Mouse (Mus musculus): ENCODE measurements around the gene Kif2c. TPM values are rescaled to one million over a fixed set of nuclear protein-coding genes. Genes with fewer than 3 reads are reported as not detected.

Gene Kif2c
- polyA plus RNA-seq (2015; fragmentation: Nextera tagmentation; extraction: Ambion mirVana), result 37.7 and 48.7 TPM in 2 replicates

DNA sequence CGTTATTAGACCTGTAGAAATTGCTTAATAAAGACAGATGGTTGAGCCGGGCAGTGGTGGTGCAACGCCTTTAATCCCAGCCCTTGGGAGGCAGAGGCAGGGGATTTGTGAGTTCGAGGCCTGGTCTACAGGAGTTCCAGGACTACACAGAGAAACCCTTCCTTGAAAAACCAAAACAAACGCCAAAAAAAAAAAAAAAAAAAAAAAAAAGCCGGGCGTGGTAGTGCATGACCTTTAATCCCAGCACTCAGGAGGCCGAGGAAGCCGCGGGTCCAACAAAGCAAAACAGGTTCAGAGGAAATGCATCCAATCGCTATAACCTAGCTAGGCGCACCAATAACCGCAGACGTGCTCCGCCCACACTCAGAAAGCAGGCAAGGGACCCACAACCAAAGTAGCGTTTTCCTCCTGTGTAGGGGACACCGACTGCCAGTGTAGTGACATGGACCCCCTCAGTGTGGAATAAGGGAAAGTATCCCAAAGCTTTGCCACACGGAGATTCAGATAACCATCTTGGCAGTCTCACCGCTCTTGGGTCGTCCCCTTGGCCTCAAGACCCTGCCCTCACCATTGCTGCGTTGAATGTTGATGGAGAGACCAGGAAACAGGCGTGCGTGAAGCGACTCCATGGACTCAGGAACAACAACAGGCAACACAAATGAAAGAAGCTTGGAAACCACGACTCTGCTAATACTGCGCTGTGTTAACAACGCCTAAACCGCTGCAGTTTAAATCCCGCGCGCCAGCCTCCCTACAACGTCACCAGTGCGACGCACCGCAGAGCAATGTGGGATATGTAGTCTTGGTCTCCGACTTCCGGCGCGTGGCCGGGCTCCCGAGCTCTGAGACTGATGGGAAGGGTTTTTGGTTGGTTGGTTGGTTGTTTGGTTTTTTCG lies at the start of gene Kif2c:
Gene Kif2c (minus strand): TSS at position 777 of the 896 bp plus-strand sequence.
- Histone ChIP-seq H3K27me3 (replicated peaks) (no peaks in the 10 kb centered on the region), H3K9ac (peak within 1 kb of the TSS; percentile 54), H3K4me1 (replicated peaks) (peaks cover 3% of the 10 kb centered on the region; the same call in 1 of the 2 replicates), H3K4me2 (replicated peaks) (peak within 1 kb of the TSS; percentile 79), H3K27ac (peak within 1 kb of the TSS; percentile 70), H3K4me3 (replicated peaks) (peak within 1 kb of the TSS; percentile 69), H3K36me3 (peaks cover 19% of the 10 kb centered on the region), H3K9me3 (no peaks in the 10 kb centered on the region)
- WGBS, result under 1% methylated on average over 42 of the region's 42 CpGs
- ATAC-seq, result peak; percentile 99

DNA sequence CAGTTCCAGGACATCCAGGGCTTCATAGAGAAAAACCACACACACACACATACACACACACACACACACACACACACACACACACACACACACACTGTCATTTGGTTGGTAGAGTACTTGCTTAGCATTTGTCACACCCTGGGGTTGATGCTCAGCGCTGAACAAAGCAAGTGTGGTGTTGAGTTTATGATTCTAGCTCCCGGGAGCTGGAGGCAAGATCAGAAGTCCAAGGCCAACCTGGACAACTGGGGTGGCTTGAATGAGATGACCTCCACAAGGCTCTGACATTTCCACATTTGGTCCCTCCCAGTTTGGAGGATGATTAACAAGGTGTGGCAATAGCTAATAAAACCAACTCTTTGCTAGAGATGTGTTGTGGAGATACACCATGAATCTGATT lies 48.8 kb upstream of the Kif2c start:
- no peaks in the 10 kb centered on the region for H3K36me3 ChIP-seq
- no peak overlapping the region for H3K4me2 ChIP-seq (replicated peaks)
- no peak overlapping the region for H3K9ac ChIP-seq
- H3K4me1 ChIP-seq (replicated peaks), result 0 out of 2 replicates have a peak, but pooled peaks cover 3% of the 10 kb centered on the region
- peak; percentile 50; the same call in 1 of the 2 replicates for ATAC-seq
- no peaks in the 10 kb centered on the region for H3K27me3 ChIP-seq (replicated peaks)
- no peak overlapping the region for H3K4me3 ChIP-seq (replicated peaks)
- no peak overlapping the region for H3K27ac ChIP-seq
- 79% methylated on average over 2 of the region's 2 CpGs for WGBS
- no peaks in the 10 kb centered on the region for H3K9me3 ChIP-seq

DNA sequence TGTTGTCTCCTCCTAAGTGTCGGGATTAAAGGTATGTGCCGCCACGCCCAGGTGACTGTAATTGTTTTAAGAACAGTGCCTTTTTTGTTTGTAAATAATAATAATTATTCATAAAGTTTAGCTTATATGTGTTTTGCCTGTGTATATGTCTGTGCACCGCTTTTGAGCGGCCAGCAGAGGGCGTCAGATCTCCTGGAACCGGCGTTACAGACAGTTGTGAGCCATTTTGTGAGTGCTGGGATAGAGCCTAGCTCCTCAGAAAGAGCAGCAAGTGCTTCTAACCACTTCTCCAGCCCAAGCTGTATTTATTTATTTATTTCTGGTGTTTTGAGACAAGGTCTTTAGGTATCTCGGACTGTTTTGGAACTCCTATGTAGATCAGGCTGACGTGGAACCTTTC lies 47.9 kb upstream of the Kif2c start:
- Histone ChIP-seq H3K4me3 (replicated peaks) (no peak overlapping the region), H3K9ac (no peak overlapping the region), H3K27ac (no peak overlapping the region), H3K4me1 (replicated peaks) (no peaks in the 10 kb centered on the region), H3K36me3 (no peaks in the 10 kb centered on the region), H3K9me3 (no peaks in the 10 kb centered on the region), H3K4me2 (replicated peaks) (no peak overlapping the region), H3K27me3 (replicated peaks) (no peaks in the 10 kb centered on the region)
- 61% methylated on average over 10 of the region's 10 CpGs for WGBS
- no peak for ATAC-seq

- H3K27me3 ChIP-seq (replicated peaks), result no peaks in the 10 kb centered on the region
- no peak overlapping the region for H3K27ac ChIP-seq
- 58% methylated on average over 15 of the region's 15 CpGs for WGBS
- no peaks in the 10 kb centered on the region for H3K9me3 ChIP-seq
- H3K9ac ChIP-seq, result no peak overlapping the region
- no peaks in the 10 kb centered on the region for H3K36me3 ChIP-seq
- no peak; the same call in 1 of the 2 replicates for ATAC-seq
- H3K4me2 ChIP-seq (replicated peaks), result 0 out of 2 replicates have a peak overlapping the region, but pooled peaks have one; percentile 12
- no peak overlapping the region for H3K4me3 ChIP-seq (replicated peaks)
- H3K4me1 ChIP-seq (replicated peaks), result no peaks in the 10 kb centered on the region
Observed at GRCm38 (mm10) chr4:117229590-117229989, 47.2 kb upstream of the Kif2c start.

- Histone ChIP-seq H3K4me2 (replicated peaks) (no peak overlapping the region), H3K9me3 (no peaks in the 10 kb centered on the region), H3K27me3 (replicated peaks) (no peaks in the 10 kb centered on the region), H3K27ac (no peak overlapping the region), H3K9ac (no peak overlapping the region), H3K36me3 (no peaks in the 10 kb centered on the region), H3K4me1 (replicated peaks) (no peaks in the 10 kb centered on the region), H3K4me3 (replicated peaks) (no peak overlapping the region)
- no peak for ATAC-seq
Observed at GRCm38 (mm10) chr4:117225250-117225649, 42.8 kb upstream of the Kif2c start.

- Histone ChIP-seq H3K27me3 (replicated peaks) (no peaks in the 10 kb centered on the region), H3K27ac (no peak overlapping the region), H3K4me1 (replicated peaks) (no peaks in the 10 kb centered on the region), H3K4me3 (replicated peaks) (no peak overlapping the region), H3K9ac (no peak overlapping the region), H3K36me3 (no peaks in the 10 kb centered on the region), H3K4me2 (replicated peaks) (no peak overlapping the region), H3K9me3 (no peaks in the 10 kb centered on the region)
- ATAC-seq, result no peak
- 67% methylated on average over 8 of the region's 8 CpGs for WGBS
Observed at GRCm38 (mm10) chr4:117224122-117224521, 41.7 kb upstream of the Kif2c start.

GRCm38 (mm10) chr4:117223001-117223400 lies 40.6 kb upstream of the Kif2c start:
- Histone ChIP-seq H3K36me3 (no peaks in the 10 kb centered on the region), H3K9ac (no peak overlapping the region), H3K4me3 (replicated peaks) (no peak overlapping the region), H3K27me3 (replicated peaks) (no peaks in the 10 kb centered on the region), H3K9me3 (no peaks in the 10 kb centered on the region), H3K4me1 (replicated peaks) (no peaks in the 10 kb centered on the region), H3K27ac (no peak overlapping the region), H3K4me2 (replicated peaks) (no peak overlapping the region)
- 34% methylated on average over 5 of the region's 5 CpGs for WGBS
- ATAC-seq, result no peak

DNA sequence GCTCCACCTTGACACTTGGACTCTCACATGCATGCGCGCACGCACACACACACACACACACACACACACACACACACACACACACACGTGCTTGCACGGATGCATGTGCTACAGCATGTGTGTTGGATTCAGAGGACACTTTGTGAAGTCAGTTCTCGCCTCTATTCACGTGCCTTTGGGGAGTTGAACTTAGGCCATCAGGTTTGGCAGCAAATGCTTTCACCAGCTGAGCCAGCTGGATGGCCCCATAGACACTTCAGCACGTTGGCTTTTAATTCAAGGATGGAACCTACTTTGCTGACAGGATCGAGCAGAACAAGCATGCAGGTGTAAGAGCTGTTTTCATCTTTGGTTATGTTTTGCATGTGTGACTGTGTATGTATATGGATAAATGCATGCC lies 39.4 kb upstream of the Kif2c start:
- H3K36me3 ChIP-seq, result no peaks in the 10 kb centered on the region

DNA sequence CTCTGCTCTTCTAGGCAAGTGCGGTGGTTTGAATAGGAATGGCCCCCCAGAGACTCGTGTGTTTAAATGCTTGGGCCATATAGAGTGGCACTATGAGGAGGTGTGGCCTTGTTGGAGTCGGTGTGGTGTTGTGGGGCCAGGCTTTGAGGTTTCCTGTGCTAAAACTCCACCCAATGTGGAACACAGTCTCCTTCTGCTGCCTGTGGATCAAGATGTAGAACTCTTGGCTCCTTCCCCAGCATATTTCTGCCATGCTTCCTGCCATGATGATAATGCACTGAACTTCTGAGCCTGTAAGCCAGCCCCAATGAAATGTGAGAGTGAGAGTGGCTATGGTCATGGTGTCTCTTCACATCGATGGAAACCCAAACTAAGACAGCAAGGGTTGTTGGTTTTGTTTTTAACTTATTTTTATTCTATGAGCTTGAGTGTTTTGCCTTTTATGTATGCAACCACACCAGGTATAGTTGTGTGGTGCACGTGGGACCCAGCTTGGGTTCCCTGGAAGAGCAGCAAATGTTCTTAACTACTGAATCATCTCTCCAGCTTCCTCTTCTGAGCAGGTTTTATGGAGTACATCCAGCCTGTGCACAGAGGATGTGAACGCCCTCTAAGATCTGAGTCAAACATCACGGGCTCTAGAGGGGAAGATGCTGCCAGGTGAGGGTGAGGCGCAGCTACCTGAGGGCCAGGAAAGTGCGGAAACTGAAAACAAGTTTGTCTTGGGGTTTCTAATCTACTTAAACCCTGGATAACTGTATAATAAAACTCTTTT lies 38.5 kb upstream of the Kif2c start:
- Histone ChIP-seq H3K27me3 (replicated peaks) (no peaks in the 10 kb centered on the region), H3K4me1 (replicated peaks) (no peaks in the 10 kb centered on the region), H3K9ac (no peak overlapping the region), H3K36me3 (no peaks in the 10 kb centered on the region), H3K4me3 (replicated peaks) (no peak overlapping the region), H3K4me2 (replicated peaks) (no peak overlapping the region), H3K9me3 (no peaks in the 10 kb centered on the region), H3K27ac (no peak overlapping the region)
- no peak for ATAC-seq
- 78% methylated on average over 9 of the region's 9 CpGs for WGBS

More for the DNA sequence above, 39.4 kb upstream of the Kif2c start:
- Histone ChIP-seq H3K27ac (no peak overlapping the region), H3K27me3 (replicated peaks) (no peaks in the 10 kb centered on the region), H3K9me3 (no peaks in the 10 kb centered on the region), H3K9ac (no peak overlapping the region), H3K4me1 (replicated peaks) (no peaks in the 10 kb centered on the region), H3K4me2 (replicated peaks) (no peak overlapping the region), H3K4me3 (replicated peaks) (no peak overlapping the region)
- ATAC-seq, result no peak
- WGBS, result 88% methylated on average over 9 of the region's 9 CpGs

DNA sequence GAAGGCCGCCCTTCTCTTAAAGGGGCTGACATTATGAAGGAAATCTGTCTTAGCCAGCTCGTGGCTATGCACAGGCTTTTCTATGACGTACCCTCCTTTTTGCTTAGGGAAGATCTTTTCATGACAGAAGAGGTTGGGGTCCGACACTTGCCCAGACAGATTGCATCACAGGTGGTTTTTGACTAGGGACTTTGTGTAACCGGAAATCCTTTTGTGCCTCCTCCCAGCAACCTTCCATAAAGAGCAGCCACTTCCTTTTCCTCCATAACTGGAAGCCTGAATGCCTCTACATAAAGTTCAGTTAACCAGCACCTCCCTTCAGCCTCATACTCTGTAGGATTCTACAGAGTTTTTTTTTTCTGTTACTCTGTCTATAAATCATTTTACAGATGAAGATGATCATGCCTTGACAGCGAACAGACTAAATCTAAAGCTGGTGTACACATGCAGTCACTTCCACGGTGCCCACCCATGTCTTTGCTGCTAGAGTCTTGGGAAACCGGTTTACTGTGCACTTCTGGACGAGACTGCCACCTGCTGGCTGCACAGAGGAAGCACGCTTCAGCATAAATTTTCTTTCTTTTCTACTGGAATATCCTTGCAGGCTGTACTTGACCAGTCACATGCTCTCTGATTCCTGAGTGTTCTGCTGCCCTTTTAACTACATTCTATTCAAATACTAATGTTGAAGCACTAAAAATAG lies 36.2 kb upstream of the Kif2c start:
- H3K4me3 ChIP-seq (replicated peaks), result no peak overlapping the region
- peak; percentile 55; the same call in 1 of the 2 replicates for ATAC-seq
- no peaks in the 10 kb centered on the region for H3K4me1 ChIP-seq (replicated peaks)
- H3K9ac ChIP-seq, result peak overlapping the region; percentile 8; the same call in 1 of the 2 replicates
- H3K27ac ChIP-seq, result no peak overlapping the region
- WGBS, result 35% methylated on average over 10 of the region's 10 CpGs
- H3K36me3 ChIP-seq, result no peaks in the 10 kb centered on the region
- H3K27me3 ChIP-seq (replicated peaks), result no peaks in the 10 kb centered on the region
- H3K9me3 ChIP-seq, result no peaks in the 10 kb centered on the region
- H3K4me2 ChIP-seq (replicated peaks), result no peak overlapping the region

DNA sequence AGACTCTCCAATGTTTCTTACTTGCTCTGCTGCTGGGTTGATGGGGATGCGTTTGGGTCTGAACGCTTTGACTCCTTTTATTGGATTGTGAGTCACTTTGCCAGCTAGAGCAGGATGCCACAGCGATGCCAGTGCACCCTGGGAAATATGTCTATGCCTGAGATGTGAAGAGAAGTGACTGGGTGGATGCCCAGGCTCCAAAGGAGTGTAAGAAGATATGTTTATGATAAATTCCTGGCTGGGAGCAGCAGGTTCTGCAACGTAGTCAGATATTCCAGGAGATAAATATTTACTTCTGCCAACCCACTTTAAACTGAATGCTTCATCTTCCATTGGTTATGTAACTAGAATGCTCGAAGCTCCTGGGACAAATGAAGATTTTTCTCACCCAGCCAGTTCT lies 34.6 kb upstream of the Kif2c start:
- WGBS, result 48% methylated on average over 5 of the region's 5 CpGs
- no peak overlapping the region for H3K4me3 ChIP-seq (replicated peaks)
- ATAC-seq, result no peak
- no peak overlapping the region for H3K27ac ChIP-seq
- H3K4me2 ChIP-seq (replicated peaks), result no peak overlapping the region
- H3K9me3 ChIP-seq, result no peaks in the 10 kb centered on the region
- no peak overlapping the region for H3K9ac ChIP-seq
- H3K27me3 ChIP-seq (replicated peaks), result no peaks in the 10 kb centered on the region
- H3K4me1 ChIP-seq (replicated peaks), result no peaks in the 10 kb centered on the region
- H3K36me3 ChIP-seq, result no peaks in the 10 kb centered on the region

GRCm38 (mm10) chr4:117214250-117214649 lies 31.8 kb upstream of the Kif2c start:
- Histone ChIP-seq H3K27ac (no peak overlapping the region), H3K36me3 (no peaks in the 10 kb centered on the region), H3K4me1 (replicated peaks) (no peaks in the 10 kb centered on the region), H3K4me2 (replicated peaks) (no peak overlapping the region), H3K4me3 (replicated peaks) (no peak overlapping the region), H3K9me3 (no peaks in the 10 kb centered on the region), H3K27me3 (replicated peaks) (no peaks in the 10 kb centered on the region), H3K9ac (no peak overlapping the region)
- ATAC-seq, result no peak
- WGBS, result 87% methylated on average over 6 of the region's 6 CpGs

Measured in intestine, embryonic 15.5 days (tissue).